26 mouse cellular contexts compared by ENCODE assay signal in the genomic region with DNA sequence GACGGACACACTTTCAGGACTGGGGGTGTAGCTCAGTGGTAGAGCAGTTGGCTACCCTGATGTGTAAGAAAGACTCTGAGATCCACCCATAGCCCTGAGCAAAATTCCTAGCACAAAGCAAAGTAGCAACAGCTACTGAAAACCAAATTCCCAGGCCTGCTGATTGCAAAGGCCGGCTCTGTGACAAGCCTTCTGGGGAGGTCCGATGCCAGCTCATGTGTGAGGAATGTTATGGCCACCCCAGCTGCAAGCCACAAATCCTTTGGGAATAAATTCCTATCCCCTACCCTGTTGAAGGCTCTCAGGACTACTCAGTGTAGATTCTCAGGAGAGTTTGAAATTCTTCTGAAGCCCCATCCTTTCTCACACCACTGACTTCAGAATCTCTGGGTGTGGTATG.
DNase-seq lines count a peak whose midpoint lies in the region; TF ChIP-seq lines count a peak whose summit lies in the region.
"Had no signal": no experiment of that assay in that cellular context is flagged by ENCODE, and none has a peak within 500 bp of the region (broad histone marks: within the 10 kb centered on the region; RNA-seq: fewer than 3 reads in every experiment).

No protein-coding gene starts in this region.

- H3K27ac ChIP-seq in embryonic fibroblast, embryonic 13.5 days (ENCODE audit: insufficient read depth, low read length): peak overlapping the region; percentile 56
- H3K27ac ChIP-seq: embryonic facial prominence, embryonic 10.5 days; embryonic facial prominence, embryonic 13.5 days; forebrain, embryonic 10.5 days; hindbrain, embryonic 10.5 days; hindbrain, embryonic 13.5 days; intestine, embryonic 15.5 days had no signal

- H3K4me1 ChIP-seq in embryonic fibroblast, embryonic 13.5 days (ENCODE audit: control insufficient read depth, insufficient read depth, low read length): peaks cover 7% of the 10 kb centered on the region
- H3K4me1 ChIP-seq: embryonic facial prominence, embryonic 10.5 days; embryonic facial prominence, embryonic 13.5 days; forebrain, embryonic 10.5 days; hindbrain, embryonic 10.5 days; hindbrain, embryonic 13.5 days; intestine, embryonic 15.5 days had no signal

- no peak overlapping the region for H3K4me3 ChIP-seq in embryonic fibroblast, embryonic 13.5 days (ENCODE audit: insufficient read depth, low read length)
- H3K4me3 ChIP-seq: embryonic facial prominence, embryonic 10.5 days; embryonic facial prominence, embryonic 13.5 days; forebrain, embryonic 10.5 days; hindbrain, embryonic 10.5 days; hindbrain, embryonic 13.5 days; intestine, embryonic 15.5 days had no signal

- TF ChIP-seq CTCF in embryonic fibroblast, embryonic 13.5 days (IDR thresholded peaks at IDR 0.05; ENCODE audit: borderline replicate concordance, insufficient read depth, low read length): no peak

- no peak for TF ChIP-seq POLR2A in embryonic fibroblast, embryonic 13.5 days (IDR thresholded peaks at IDR 0.05; ENCODE audit: low read depth, low read length)

- peak; percentile 18 for DNase-seq in heart, adult 11 months
- DNase-seq in heart, postnatal 4 days: no peak
- DNase-seq in ES-CJ7 (ENCODE audit: low read depth, low spot score) (peak; percentile 3), R1 (ENCODE audit: low read depth, low spot score) (peak; percentile 33)
- DNase-seq in ovary, postnatal 36 days (ENCODE audit: low spot score): no peak
- no peak for DNase-seq in gastrocnemius, adult 8-10 months (ENCODE audit: low spot score in 2 of 2)
- no peak for DNase-seq in kidney, postnatal 4 days
- DNase-seq: adrenal gland, postnatal 10 days; adrenal gland, postnatal 36 days; cerebellum, adult 11 months; cerebellum, adult 8-10 months; cerebellum, postnatal 10 days; cerebellum, postnatal 36 days; embryo, embryonic 11 days; forebrain, postnatal 0 days; gastrocnemius, postnatal 10 days; gastrocnemius, postnatal 36 days; kidney, adult 11 months; kidney, adult 8-10 months had no signal

Comparison
In these comparisons a context has a peak if more than half of its experiments do, and no peak if none do; other contexts are left out.
1. DNase-seq: peak in heart, adult 11 months (single experiment), ES-CJ7 (single experiment) and R1 (single experiment); none in heart, postnatal 4 days (single experiment), ovary, postnatal 36 days (single experiment), gastrocnemius, adult 8-10 months (0 of 2) and kidney, postnatal 4 days (0 of 2).